Mouse (Mus musculus) urinary bladder, postnatal 10 days (tissue): ENCODE data around the gene Ak1.

ENCODE experiments used
- DNase-seq: peaks from one replicate; pipeline ENCODE4 v3.0.0; 2022; ENCODE audit warnings: low spot score

The Ak1 gene

DNA sequence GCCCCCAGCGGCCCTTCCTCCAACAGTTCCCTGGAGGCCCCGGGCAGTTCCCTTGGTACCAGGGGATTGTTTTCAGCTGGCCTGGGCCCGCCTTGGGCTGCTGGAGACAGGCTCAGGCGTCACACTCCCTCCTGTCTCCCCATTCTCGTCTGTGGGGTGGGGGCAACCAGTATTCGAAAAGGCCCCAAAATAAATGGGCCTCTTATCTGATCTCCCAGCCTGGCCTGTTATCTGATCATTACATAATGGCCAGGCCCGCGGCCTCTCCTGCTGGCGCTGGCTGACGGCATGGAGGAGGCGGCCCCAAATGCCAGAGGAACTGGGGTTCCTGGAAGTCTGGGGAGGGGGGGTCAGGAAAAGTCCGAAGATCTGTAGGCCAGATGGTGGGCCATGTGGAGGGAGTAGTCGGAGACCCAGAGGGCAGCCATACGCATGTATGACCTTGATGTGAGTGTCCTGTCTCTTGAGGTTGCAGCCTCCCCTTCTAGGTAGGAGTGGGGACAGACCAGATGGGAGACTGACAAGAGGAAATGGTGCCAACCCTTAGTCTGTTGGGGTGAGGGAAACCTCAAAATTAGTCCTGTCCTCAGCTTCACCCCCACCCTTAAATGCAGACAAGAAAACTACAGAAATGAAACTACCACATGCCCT is 33.3 kb downstream of the Ak1 start:
- DNase-seq: no peak

DNA sequence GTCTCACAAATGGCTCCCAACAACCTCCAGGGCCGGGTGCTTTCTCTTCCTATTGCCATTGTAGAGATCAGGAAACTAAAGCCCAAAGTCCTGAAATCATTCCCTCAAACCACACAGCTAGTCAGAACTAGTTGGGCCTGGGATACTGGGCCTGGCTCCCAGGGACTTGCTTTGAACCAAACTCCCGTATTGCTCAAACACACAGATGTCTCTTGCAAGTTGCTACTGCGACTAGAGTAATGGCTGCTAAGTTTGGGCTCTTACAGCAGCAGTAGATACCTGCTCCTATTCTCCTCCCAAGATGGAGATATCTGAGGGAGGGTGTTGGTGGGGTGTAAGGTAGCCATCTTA is 33.8 kb downstream of the Ak1 start:
- no peak for DNase-seq

DNA sequence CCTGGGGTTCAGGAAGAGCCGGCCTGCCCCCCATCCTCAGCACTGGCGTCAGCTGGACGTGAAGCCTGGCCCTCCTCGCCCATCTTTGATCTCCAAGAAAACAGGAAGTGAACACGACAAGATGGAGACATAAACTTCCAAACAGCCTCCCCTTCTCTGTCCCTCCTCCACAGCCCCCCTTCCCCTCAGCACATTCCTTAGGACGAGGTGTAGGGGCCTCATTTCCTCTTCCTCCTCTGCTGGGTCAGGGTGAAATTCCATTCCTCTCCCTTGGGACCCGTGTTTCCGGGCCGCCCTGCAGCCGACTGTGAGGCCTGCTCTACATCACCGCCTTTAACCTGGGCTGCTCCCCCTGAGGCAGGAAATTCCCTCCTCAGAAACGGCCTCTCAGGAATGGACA is 34.3 kb downstream of the Ak1 start:
- no peak for DNase-seq

DNA sequence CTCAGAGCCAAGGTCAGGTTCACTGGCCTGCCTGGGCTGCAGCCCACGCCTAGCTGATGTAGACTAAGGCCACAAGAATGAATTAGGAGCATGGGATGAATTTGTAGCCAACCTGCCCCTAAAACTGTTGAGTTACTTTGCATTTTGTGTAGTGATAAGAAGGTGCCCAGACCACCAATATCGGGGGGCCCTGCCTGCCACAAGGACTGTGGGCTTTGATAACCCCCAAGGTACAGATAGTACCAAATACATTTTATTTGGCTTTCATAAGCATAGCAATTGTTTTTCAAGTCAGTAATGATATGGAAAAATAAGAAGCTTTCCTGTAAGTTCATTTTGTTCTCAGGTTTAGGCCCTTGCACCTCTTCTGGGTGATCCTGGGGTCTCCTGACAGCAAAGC is 37.3 kb downstream of the Ak1 start:
- DNase-seq: no peak

DNA sequence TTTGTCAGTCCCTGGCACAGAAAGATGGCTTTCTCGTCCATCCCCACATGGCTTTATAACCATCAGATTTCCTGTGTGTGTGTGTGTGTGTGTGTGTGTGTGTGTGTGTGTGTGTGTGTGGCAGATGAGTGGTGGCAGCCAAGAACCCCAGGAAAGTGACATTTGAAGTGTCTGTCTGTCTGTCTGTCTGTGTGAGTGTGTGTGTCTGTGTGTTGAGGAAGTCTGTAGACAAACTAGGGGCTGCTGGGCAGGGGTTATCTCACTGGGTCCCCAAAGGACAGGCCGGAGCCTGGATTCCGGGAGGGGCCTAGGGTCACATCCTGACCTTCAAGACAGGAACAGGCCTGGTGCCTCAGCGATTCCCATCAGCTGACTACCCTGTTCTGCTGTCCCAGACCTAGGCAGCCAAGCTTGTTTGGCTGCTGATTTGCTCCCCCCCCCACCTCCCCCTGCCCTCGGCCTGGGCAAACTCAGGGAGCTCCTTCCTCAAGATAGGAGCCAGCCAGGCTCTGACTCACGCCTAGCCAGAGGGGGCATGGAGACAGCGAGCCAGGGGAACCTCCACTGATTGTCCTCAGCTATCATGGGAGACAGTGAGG is 40.0 kb downstream of the Ak1 start:
- no peak for DNase-seq

DNA sequence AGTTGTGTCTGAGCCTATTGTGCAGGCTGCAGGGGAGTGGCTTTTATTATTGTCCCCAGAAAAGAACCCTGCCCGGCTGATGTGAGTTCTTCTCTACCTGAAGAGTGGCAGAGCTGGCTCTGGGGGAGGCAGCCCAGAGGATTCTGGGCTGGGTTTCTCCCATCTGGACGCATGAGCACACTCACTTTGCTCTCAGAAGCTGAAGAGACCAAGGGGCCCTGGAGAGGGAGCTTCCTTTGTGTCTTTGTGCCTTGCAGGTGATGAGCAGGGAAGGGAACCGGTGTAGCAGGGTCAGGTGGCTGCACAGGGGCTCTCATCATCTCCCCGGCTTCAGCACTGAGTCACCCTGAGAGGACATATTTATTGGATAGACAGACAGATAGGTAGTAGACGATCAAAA is 40.7 kb downstream of the Ak1 start:
- DNase-seq: no peak

DNA sequence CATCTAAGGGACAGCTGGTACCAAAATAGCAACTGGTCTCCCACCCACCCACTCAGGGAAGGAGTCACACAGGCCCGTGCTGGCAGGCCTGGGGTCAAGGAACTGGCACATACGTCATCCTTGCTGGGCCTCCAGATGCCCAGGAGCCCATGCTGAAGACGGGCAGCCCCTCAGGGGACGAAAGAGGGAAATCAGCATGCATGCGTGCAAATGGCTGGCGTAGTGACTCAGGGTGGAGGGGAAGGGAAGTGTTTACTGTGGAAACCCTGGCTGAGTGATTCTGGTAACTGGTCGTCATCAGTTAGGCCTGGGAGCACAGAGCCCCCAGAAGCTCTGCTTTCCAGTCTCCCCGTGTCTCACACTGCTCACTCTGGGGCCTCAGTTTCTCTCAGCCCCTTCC is 43.8 kb downstream of the Ak1 start:
- no peak for DNase-seq

DNA sequence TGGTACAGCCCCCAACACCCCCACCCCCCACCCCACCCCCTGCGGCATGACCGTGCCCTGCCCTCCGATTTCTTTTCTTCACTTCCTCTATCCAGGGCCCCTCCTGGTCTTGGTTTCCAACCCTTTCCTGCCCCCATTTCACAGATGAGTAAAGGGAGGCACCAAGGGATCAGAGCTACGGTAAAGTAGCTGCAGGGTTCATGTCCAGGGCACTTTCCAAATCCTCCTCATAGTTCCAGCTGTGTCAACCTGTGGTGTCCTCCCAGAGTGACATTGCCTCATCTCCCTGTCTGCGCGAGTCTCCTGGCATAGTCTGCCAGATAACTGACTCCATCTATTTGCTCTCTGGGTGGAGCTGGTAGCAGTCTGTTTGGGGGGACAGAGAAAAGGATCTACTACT is 44.3 kb downstream of the Ak1 start:
- DNase-seq: no peak

DNA sequence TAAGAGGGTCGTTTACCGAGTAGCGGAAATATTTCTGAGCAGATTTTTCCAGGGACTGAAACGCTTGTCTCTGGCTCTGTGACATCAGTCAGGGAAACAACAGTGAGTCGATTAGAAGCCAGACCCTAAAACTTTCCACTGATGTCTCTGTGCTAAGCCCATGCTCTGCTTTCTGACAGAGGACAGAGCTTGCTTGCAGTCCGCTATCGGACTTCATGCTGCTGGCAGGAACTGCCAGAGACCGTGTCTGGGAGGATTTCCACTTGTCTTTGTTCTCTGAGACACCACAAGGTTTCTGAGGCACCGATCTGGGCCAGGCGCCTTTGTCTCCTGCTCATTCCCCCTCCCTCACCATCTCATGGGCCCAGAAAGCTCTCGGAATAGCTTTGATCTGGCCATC is 46.2 kb downstream of the Ak1 start:
- DNase-seq: no peak

DNA sequence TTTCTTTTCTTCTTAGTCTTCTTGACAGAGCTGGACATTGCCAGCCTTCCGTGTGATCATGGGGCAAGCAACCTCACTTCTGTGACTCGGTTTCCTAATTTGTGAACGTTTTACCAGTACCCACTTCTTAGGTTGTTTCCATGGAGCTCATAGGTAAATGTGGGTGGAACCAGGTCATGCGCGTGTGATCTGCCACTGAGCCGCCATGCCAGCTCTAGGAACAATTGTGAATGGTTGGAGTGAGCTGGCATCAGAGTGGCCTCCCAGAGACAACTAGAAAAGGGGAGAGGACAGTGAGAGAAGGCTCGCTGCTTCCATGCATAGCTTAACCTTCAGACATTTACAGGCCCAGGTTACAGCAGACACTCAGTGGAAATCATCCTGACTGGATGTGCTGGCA is 46.6 kb downstream of the Ak1 start:
- DNase-seq: no peak

DNA sequence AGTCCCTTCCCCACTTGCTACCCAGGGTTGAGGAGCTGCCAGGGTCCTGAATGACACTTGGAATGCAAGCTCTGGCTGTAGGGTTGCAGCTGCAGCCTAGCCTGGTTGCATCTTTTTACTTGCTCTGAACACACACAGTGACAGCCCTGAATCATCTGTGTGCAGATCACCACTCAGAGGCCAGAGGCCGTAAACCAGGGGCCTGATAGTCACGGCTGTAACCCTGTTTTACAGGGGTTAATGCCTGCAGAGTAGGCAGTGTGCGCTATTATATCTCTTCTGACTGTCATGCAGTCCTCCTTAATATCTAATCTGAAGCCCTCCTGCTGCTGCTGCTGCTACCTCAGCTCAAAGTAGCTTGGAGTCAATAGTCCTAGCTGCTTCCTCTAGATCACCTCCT is 48.3 kb downstream of the Ak1 start:
- DNase-seq: no peak

DNA sequence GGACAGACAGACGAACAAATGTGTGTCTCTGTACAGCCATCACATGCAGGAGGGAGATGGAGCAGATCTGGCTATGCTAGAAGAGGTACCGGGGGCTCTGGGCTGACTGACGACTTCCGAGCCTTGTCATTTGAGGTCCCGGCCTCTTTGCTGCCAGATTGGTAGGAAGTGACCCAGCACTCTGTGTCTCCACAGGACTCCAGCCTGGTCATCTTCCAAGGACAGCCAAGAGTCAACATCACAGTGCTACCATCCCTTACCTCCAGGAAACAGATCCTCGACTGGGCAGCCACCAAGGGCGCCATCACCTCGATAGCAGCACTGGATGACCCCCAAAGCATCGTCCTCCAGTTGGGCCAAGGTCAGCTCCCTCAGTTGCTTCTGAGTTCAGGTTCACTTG is 49.6 kb downstream of the Ak1 start:
- no peak for DNase-seq

DNA sequence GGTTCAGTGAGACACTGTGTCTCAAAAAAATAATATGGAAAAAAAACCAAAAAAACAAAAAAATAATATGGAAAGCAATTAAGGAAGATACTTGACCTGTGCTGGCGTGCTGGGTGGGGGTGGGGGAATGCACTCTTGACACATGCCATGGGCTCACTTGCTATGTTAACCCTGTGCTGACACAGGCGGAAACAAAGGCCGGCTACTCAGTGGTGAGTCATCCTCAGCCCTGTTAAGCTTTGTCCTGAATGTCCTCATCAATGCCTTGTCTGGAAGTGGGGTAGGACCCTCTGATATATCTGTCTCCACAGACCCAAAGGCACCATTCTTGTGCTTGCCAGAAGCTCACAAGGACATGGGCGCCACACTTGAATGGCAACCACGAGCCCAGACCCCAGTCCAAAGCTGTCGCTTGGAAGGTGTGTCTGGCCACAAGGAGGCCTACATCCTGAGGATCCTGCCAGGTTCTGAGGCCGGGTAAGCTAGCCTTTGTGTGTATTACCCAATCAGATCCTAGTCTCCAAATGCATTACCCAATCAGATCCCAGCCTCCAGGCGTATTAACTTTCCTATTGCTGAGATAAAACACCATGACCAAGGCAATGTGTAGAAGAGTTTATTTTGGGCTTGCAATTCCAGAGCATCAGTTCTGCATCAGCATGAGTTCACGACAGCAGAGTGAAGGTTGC is 50.5 kb downstream of the Ak1 start:
- no peak for DNase-seq

DNA sequence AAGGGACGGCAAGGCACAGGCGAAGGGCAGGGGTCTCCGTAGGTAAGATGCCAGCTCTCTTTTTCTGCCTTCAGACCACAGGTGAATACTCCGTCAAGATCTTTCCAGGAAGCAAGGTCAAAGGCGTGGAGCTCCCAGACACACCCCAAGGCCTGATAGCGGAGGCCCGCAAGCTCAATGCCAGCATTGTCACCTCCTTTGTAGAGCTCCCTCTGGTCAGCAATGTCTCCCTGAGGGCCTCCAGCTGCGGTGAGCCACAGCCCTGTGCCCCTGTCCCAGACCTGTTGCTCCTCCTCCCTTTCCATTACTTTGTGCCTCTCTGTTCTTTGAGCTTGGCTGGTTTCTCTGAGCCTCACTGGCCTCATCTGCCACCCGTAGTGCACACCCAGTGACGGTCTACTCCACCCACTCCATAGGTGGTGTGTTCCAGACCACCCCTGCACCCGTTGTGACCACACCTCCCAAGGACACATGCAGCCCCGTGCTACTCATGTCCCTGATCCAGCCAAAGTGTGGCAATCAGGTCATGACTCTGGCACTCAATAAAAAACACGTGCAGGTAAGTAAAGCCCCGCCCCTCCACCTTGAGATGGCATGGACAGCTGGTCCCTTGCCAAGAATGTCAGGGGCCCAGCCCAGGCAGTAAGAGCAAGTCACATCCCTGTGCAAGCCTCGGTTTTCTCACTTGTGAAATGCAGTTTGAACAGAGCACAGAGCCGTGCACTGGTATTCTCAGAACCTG is 51.8 kb downstream of the Ak1 start:
- no peak for DNase-seq

DNA sequence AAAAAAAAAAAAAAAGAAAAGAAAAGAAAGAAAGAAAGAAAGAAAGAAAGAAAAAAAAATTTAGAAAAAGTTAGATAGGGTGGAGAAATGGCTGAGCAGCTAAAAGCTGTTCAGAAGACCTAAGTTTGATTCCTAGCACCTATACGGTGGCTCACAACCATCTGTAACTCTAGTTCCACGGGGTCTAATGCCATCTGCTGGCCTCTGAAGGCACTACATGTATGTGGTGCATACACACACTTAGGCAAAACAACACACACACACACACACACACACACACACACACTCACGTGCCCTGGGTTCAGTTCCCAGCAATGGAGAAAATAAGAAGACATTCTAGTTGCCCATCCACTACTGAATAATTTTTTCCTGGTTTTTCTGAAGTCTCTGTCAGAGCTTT is 55.3 kb downstream of the Ak1 start:
- DNase-seq: no peak

DNA sequence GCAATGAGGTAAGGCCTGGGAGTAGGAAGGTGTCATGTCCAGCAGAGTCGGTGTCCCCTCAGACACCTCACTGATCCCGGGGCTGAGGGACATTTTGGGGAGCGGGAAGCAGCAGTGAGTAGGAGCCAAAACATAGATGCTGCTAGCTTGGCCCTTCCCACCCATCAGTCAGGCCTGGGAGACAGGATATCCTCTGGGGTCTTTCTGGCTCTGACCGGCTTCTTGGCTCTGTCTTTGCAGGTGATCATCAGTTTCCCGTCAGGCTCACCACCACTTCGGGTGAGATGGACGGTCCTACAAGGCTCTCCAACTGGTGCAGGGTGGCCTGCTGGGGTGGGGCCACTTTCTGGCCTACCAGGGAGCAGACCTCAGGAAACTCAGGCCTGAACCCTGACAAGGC is 56.1 kb downstream of the Ak1 start:
- no peak for DNase-seq

DNA sequence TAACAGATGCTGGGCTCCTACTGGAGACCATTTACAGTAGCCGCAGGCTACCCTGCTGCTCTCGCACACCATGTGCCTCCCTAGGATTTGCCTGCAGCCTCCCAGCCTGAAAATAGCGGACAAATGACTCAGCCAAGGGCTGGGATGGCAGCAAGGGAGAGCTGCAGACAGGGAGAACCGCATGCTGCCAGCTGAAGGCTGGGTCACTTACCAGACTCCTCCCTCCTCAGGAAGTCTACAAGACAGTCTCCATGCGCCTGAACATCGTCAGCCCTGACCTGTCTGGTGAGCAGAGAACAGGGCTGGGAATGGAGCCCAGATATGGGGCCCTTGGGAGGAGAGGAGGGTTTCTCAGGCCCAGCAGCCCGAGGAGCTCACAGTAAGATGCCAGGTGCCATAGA is 58.5 kb downstream of the Ak1 start:
- DNase-seq: no peak

DNA sequence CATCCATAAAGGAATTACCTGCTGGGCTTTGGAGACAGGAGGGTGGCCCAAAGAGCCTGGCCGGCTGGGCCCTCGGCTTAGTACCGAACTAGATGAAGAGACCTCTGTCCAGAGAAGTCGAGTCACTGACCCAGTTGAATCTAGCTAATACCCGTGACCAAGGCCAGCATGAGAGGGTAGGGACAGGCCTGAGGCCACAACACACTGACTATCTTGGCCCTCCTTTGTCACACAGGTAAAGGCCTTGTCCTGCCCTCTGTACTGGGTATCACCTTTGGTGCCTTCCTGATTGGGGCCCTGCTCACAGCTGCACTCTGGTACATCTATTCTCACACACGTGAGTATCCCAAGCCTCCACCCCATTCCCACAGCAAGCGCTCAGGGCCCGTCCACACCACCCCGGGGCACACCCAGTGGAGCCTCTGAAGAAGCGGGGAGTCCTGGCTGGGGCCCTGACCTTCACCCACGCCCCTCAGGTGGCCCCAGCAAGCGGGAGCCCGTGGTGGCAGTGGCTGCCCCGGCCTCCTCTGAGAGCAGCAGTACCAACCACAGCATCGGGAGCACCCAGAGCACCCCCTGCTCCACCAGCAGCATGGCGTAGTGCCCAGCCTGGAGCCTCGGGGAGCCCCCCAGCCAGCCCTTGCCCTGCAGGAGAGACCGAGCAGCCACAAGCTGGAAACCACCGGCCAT is 59.5 kb downstream of the Ak1 start:
- no peak for DNase-seq

DNA sequence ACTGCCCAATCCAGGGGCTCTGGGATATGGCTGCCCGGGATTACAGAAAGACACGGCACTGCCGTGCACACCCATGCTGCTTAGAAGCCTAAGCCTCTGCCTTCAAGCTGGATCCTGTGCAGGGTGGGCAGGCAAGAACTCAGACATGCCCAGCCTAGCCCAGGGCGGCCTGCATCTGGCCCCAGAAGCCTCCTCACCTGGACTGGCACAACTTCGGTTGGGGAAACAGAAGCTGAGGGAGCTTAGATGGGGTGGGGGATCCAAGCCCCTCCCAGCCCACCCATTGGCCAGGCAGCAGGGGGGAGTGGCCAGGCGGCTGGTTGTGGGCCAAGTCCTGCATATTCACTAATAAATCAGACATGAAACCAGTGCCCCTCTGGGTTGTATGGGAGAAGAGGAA is 60.2 kb downstream of the Ak1 start:
- no peak for DNase-seq

DNA sequence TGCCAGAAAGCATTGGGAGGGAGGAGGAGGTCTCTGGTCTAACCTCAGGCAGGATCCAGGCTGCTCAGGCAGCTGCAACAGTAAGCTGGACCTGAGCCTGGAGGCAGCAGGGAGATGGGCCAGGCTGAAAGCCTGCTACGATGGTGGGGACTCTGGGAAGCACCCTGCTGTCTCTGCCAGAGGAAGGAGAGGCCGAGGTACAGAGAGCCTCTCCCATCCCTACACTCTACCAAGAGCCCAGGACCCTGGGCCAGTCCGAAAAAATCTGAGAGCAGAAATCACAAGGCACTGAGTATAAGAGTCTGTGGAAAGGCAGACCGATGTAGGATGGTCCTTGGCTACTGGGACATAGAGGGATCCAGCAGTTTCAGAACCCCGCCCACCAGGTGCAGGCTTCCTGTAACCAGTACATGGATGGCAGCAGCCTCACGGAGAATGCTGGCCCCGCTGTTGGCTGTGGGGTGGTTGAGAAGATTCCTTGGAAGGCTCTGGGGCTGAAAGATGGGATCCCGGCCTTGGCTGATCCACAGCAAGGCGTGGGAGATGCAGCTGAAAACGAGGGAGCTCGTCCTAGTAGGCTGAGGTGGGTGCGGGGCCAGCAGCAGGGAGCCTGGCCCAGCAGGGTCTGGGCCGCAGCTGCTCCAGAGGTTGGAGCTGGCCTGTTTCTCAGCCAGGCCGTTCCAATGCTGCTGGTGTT is 61.3 kb downstream of the Ak1 start:
- no peak for DNase-seq

DNA sequence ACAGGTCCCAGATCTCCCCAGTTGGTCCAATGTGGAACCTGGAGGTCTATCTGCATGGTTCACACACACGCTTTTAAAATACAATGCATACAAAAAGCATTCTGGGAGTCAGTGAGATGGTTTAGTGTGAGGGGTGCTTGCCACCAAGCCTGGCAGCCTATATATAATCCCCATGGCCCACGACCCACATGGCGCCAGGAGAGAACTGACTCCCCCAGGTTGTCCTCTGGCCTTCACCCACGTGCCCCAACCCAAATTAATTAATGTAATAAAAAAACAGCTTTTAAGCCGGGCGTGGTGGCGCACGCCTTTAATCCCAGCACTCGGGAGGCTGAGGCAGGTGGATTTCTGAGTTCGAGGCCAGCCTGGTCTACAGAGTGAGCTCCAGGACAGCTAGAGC is 62.1 kb downstream of the Ak1 start:
- DNase-seq: no peak
